Mouse (Mus musculus) forebrain, embryonic 14.5 days (tissue): Measurements from ENCODE around the gene Nap1l1. TPM values are rescaled to one million over a fixed set of nuclear protein-coding genes. Genes with fewer than 3 reads are reported as not detected.
"Not testable (repeated sequence)": the region's sequence is repeated elsewhere in the genome, so short reads cannot be mapped to it uniquely, and the experiment has no call there.

Experiments
- ATAC-seq: fragments of 200-750 bp; cut with Nextera tagmentation; 2 replicates; pipeline ENCODE4 v1.8.0; 2017; ENCODE audit warnings: mild to moderate bottlenecking, moderate library complexity
- DNase-seq: peaks from one replicate; pipeline ENCODE4 v3.0.0-alpha.2; 2015; ENCODE audit warnings: low spot score
- H3K27ac ChIP-seq: fragments of 300-500 bp; sonication (generic); 2 replicates; pipeline ENCODE4 v1.5.1; 2014; ENCODE audit warnings: low read depth, mild to moderate bottlenecking, control low read depth, low read length, moderate library complexity
- H3K27me3 ChIP-seq: fragments of 300-500 bp; sonication (generic); replicated peaks from 2 replicates; pipeline ENCODE4 v1.6.1; 2014; ENCODE audit warnings: low read length, control low read depth, mixed read lengths; ENCODE audit not compliant: control insufficient read depth, insufficient read depth
- H3K36me3 ChIP-seq: fragments of 300-500 bp; sonication (generic); 2 replicates; pipeline ENCODE4 v1.6.1; 2014; ENCODE audit warnings: low read length, control low read depth; ENCODE audit not compliant: control insufficient read depth, insufficient read depth
- H3K4me1 ChIP-seq: fragments of 300-500 bp; sonication (generic); 2 replicates; pipeline ENCODE4 v1.6.1; 2014; ENCODE audit warnings: antibody characterized with exemption, low read length, control low read depth; ENCODE audit not compliant: control insufficient read depth, insufficient read depth
- H3K4me2 ChIP-seq: fragments of 300-500 bp; sonication (generic); 2 replicates; pipeline ENCODE4 v1.6.1; 2014; ENCODE audit warnings: mild to moderate bottlenecking, control low read depth, low read length
- H3K4me3 ChIP-seq: fragments of 300-500 bp; sonication (generic); 2 replicates; pipeline ENCODE4 v1.5.1; 2014; ENCODE audit warnings: low read depth, low read length, control low read depth
- H3K9ac ChIP-seq: fragments of 300-500 bp; sonication (generic); 2 replicates; pipeline ENCODE4 v1.6.1; 2014; ENCODE audit warnings: mild to moderate bottlenecking, low read length, control low read depth, moderate library complexity
- H3K9me3 ChIP-seq: fragments of 300-500 bp; sonication (generic); replicated peaks from 2 replicates; pipeline ENCODE4 v1.6.1; 2016; ENCODE audit warnings: low read length, control low read depth, mixed read lengths; ENCODE audit not compliant: control insufficient read depth
- WGBS: fragments of 180-500 bp; shearing (Covaris S2); extraction: QIAGEN DNeasy Blood & Tissue Kit; methylation state at CpG from one replicate; pipeline ENCODE4 v1.1.7; 2014; 5-methylcytosine and 5-hydroxymethylcytosine counted together
- polyA plus RNA-seq: library from polyadenylated mRNA; unstranded; fragments of >200 nt; fragmentation: Nextera tagmentation; extraction: Ambion mirVana; gene quantifications from 2 replicates; pipeline ENCODE4 v1.2.1, GENCODE M21; 2014

The Nap1l1 gene
- polyA plus RNA-seq, 1 experiment from 2014 or later, result 238 TPM

DNA sequence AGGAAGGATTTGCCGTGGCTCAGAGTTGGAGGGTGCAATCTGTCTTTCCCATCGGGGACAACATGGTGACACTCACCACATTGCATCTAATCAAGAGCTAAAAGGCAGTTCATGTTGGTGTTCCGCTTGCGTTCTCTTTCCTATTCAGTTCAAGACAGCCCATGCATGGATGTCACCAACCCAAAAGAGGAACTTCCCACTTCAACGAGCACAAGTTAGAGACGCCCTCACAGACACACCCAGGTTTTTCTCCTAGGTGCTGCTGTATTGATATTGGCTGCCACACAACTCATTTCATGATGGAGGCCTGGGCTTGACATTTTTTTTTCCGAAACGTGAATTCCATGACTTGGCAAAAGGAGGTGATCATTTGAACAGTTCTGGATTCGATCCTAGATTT lies 1.9 kb upstream of the Nap1l1 start:
- peaks cover 14% of the 10 kb centered on the region for H3K4me1 ChIP-seq
- DNase-seq (no peak), ATAC-seq (no peak)
- no peaks in the 10 kb centered on the region for H3K27me3 ChIP-seq
- no peaks in the 10 kb centered on the region for H3K36me3 ChIP-seq
- no peak overlapping the region for H3K9ac ChIP-seq
- no peak overlapping the region for H3K4me2 ChIP-seq
- H3K9me3 ChIP-seq, result no peaks in the 10 kb centered on the region
- H3K4me3 ChIP-seq, result no peak overlapping the region
- WGBS, result 88% methylated on average over 9 of the region's 9 CpGs
- H3K27ac ChIP-seq, result no peak overlapping the region

DNA sequence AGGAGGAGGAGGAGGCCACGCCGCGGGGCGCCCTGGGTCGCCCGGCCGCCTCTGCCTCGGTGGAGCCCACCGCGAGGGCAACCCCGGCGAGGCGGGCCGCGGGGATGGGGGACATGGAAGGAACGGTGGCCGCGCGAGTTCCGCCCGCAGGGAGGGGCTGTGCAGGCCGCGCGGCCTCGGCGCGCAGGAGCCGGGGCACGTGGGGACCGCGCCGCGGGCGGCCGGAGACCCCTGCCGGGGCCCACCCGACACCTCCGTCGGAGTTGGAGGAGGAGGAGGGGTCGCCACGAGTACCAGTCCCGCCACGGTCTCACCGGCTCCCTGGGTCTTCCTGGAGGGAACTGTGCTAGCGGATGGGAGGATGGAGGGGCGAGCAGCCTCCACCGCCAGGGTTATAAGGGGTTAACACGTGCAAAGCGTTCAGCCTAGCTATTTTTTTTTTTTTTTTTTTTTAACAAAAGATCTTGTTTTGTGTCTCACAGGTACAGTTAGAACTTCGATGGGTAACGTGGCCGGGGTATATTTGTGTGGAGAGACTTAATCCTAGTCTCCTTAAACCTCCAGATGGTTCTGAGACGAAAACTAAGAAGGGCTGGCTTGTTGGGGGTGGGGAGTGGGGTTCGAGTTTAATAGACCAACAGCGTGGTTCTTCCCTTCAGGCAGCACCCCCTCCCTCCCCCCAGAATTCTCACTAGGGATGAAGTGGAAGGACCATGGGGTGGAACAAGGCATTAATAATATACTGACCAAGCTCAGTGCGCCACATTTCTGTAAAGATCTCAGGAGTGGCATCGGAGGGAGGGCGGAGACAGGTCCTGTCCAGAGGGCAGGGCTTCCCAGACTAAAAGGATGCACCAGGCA lies 718 bp downstream of the Nap1l1 start:
- Histone ChIP-seq H3K27ac (peak overlapping the region; percentile 98), H3K4me2 (peak overlapping the region; percentile 64), H3K4me1 (peaks cover 22% of the 10 kb centered on the region), H3K4me3 (peak overlapping the region; percentile 95), H3K36me3 (no peaks in the 10 kb centered on the region), H3K9me3 (no peaks in the 10 kb centered on the region), H3K9ac (peak overlapping the region; percentile 97), H3K27me3 (no peaks in the 10 kb centered on the region)
- DNase-seq (peak; percentile 66), ATAC-seq (peak; percentile 70)
- WGBS, result under 1% methylated on average over 54 of the region's 58 CpGs

DNA sequence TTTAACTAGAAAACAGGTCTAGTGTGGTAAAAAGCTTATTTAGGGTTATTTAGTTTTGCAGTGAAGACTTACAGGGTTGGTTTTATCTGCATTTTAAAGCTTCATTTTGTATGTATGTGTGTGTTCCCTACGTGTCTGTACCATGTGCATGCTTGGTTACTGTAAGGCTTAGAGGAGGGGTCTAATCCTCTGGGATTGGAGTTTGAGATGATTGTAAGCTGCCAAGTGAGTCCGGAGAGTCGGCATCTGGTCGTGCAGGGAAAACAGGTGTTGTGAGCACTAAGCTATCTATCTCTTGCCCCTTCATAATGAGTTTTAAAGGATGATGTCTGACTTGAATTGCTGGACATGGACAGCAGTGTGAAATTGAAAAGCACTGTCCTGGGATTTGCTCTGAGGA lies 3.3 kb downstream of the Nap1l1 start:
- WGBS, result 45% methylated on average over 4 of the region's 4 CpGs
- Histone ChIP-seq H3K27me3 (no peaks in the 10 kb centered on the region), H3K4me3 (no peak overlapping the region), H3K9ac (peak overlapping the region; percentile 40; the same call in 1 of the 2 replicates), H3K4me2 (peak overlapping the region; percentile 34), H3K4me1 (peaks cover 25% of the 10 kb centered on the region), H3K36me3 (peaks cover 2% of the 10 kb centered on the region; the same call in 1 of the 2 replicates), H3K27ac (no peak overlapping the region), H3K9me3 (no peaks in the 10 kb centered on the region)
- no peak for DNase-seq
- ATAC-seq, result no peak

DNA sequence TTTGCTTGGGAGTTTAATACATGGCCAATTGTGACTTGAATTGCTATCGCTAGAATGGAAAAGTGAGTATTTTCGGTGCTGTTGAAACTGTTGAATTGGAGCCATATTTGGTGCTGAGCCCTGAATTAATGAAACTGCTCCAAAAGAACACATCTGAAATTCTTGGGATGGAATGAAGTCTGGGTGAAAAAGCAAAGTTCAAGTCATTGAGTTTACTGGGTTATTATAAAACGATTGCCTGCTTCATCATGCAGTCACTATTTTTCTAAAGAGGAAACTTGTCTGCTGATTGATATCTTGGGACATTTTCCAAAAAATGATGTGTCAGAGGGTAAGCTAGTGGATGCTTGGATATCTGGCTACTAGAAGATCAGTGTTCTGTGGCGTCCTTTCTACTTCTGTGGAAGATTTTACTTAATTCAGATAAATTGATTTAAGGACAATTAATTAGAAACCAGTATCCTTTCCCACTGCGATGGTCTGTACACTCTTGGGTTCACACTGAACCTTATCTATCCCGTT lies 4.0 kb downstream of the Nap1l1 start:
- Histone ChIP-seq H3K4me3 (no peak overlapping the region), H3K36me3 (peaks cover 10% of the 10 kb centered on the region; the same call in 1 of the 2 replicates), H3K27me3 (no peaks in the 10 kb centered on the region), H3K4me1 (peaks cover 22% of the 10 kb centered on the region), H3K9ac (no peak overlapping the region), H3K27ac (no peak overlapping the region), H3K9me3 (no peaks in the 10 kb centered on the region), H3K4me2 (0 out of 2 replicates have a peak overlapping the region, but pooled peaks have one; percentile 34)
- no peak for DNase-seq
- no peak for ATAC-seq
- WGBS, result 81% methylated on average over 6 of the region's 6 CpGs

DNA sequence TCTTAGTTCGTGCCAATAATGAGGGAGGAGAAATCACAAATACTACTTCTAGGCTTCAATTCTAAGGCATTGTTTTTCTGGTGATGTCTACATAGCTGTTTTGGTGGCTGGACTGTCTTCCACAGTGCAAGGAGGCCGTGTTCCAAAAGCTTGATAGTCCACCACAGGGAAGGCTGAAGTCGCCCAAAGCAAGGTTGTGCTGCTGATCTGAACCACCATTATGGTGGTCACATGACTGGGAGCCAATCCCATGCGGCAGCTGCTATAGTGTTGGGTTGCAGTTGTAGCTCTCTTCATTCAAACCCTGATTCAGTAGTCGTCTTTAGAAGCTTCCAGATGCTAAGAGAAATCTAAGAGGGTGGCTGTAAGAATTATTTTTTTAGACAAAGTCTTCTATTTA lies 6.6 kb downstream of the Nap1l1 start:
- Histone ChIP-seq H3K4me3 (no peak overlapping the region), H3K36me3 (peaks cover 34% of the 10 kb centered on the region), H3K27ac (no peak overlapping the region), H3K9me3 (no peaks in the 10 kb centered on the region), H3K9ac (no peak overlapping the region), H3K4me2 (no peak overlapping the region), H3K27me3 (no peaks in the 10 kb centered on the region), H3K4me1 (peaks cover 21% of the 10 kb centered on the region)
- 71% methylated on average over 5 of the region's 5 CpGs for WGBS
- ATAC-seq, result no peak
- no peak for DNase-seq

DNA sequence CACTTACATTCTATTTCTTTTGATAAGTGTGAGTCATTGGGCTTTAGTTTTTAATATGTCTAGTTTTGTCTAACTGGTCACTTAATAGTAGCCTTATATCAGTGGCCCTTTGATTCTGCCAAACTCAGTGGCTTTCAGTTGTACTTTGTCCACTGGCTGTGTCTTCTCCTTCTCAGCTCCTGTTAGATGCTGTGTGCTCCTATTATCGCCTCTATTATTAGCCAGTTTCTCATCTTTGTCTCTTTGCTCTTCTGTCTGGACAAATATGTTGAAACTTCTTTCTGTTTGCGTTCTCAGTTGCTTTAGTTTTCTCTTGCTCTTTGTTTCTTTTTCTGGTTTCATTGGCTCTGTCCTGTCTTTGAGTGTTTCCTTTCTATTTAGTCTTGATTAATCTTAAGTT lies 9.6 kb downstream of the Nap1l1 start:
- H3K27me3 ChIP-seq, result no peaks in the 10 kb centered on the region
- H3K9ac ChIP-seq, result no peak overlapping the region
- H3K4me3 ChIP-seq, result no peak overlapping the region
- H3K36me3 ChIP-seq, result peaks cover 59% of the 10 kb centered on the region
- no peak overlapping the region for H3K27ac ChIP-seq
- DNase-seq, result no peak
- 0 out of 2 replicates have a peak, but pooled peaks cover 4% of the 10 kb centered on the region for H3K4me1 ChIP-seq
- no peaks in the 10 kb centered on the region for H3K9me3 ChIP-seq
- ATAC-seq, result no peak
- WGBS, result 90% methylated on average over 2 of the region's 2 CpGs
- no peak overlapping the region for H3K4me2 ChIP-seq

DNA sequence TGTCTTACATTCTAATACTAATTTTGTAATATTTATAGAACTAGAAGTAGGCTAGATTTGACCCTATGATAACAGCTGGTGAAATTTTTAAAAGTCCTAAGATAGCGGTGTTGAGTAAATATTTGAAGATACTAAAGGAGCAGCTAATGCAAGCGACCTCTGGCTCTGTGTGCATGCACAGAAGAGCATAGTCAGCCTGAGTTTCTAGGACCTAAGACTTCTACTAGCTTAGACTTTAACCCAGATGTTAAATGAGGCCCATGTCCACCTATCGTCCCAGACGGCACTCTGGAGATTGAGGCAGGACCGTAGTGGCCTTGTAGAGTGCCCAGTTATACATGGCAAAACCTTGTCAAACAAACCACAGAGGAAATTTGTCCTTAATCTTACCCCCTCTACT lies 11.1 kb downstream of the Nap1l1 start:
- H3K4me3 ChIP-seq, result no peak overlapping the region
- 0 out of 2 replicates have a peak, but pooled peaks cover 2% of the 10 kb centered on the region for H3K4me1 ChIP-seq
- H3K27ac ChIP-seq, result no peak overlapping the region
- H3K4me2 ChIP-seq, result no peak overlapping the region
- no peak overlapping the region for H3K9ac ChIP-seq
- H3K27me3 ChIP-seq, result no peaks in the 10 kb centered on the region
- peaks cover 72% of the 10 kb centered on the region for H3K36me3 ChIP-seq
- H3K9me3 ChIP-seq, result no peaks in the 10 kb centered on the region
- no peak for ATAC-seq
- DNase-seq, result no peak
- WGBS, result 93% methylated on average over 5 of the region's 5 CpGs

DNA sequence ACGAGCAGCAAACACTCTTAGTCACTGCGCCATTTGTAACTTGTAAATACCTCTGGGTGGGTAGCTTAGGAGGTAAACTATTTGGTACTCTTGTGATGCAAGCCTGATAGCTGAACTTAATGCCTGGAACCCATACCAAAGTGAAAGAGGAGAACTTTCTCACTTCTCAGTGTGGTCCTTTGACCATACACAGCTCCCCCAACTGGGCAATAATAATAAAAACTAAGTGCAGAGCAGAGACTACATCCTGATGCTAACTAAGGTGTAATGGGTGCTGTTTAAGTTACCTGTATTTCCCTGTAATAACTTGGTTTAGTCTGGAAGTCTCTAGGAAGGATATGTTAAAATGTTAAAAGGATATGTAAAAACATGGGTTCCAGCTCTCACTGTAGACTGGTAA lies 15.8 kb downstream of the Nap1l1 start:
- DNase-seq, result no peak
- no peak overlapping the region for H3K4me2 ChIP-seq
- H3K4me1 ChIP-seq, result no peaks in the 10 kb centered on the region
- peaks cover 82% of the 10 kb centered on the region for H3K36me3 ChIP-seq
- H3K27ac ChIP-seq, result no peak overlapping the region
- no peak overlapping the region for H3K4me3 ChIP-seq
- WGBS, result 86% methylated on average over 2 of the region's 2 CpGs
- H3K27me3 ChIP-seq, result no peaks in the 10 kb centered on the region
- H3K9ac ChIP-seq, result no peak overlapping the region
- no peaks in the 10 kb centered on the region for H3K9me3 ChIP-seq
- ATAC-seq, result no peak

DNA sequence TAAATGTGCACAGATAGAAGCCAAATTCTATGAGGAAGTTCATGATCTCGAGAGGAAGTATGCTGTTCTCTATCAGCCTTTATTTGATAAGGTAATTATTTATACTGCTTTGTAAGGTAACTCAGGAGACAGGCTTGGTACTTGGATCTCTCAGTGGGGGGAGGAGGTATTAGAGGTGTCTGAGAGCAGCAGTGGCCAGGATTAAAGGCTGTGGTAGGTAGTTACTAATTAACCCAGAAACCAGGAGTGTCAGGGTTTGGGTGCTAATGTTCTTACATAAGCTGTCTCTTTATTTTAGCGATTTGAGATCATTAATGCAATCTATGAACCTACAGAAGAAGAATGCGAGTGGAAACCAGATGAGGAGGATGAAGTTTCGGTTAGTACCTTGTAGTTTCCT lies 17.1 kb downstream of the Nap1l1 start:
- not testable (repeated sequence) for H3K4me2 ChIP-seq, H3K4me3 ChIP-seq, H3K9ac ChIP-seq, ATAC-seq, H3K27ac ChIP-seq, H3K9me3 ChIP-seq, H3K4me1 ChIP-seq, DNase-seq, H3K27me3 ChIP-seq
- 85% methylated on average over 4 of the region's 4 CpGs for WGBS
- H3K36me3 ChIP-seq, result peaks cover 81% of the 10 kb centered on the region
